Mouse (Mus musculus) CH12.LX (cell line): ENCODE results near the gene Fbxw4. TPM values are rescaled to one million over a fixed set of nuclear protein-coding genes. Genes with fewer than 3 reads are reported as not detected.

ENCODE experiments used
- DNase-seq: peaks from one replicate; pipeline ENCODE4 v3.0.0-alpha.2; 2013; ENCODE audit errors: extremely low read depth
- H3K27ac ChIP-seq: 2 replicates; pipeline ENCODE4 v1.5.1; 2012; ENCODE audit warnings: low read depth, mild to moderate bottlenecking, control low read depth, moderate library complexity; ENCODE audit not compliant: insufficient read depth
- H3K27me3 ChIP-seq: replicated peaks from 2 replicates; pipeline ENCODE3; 2012; ENCODE audit warnings: inconsistent platforms
- H3K36me3 ChIP-seq, 2 experiments: replicated peaks in 1 of 2; 2 replicates each; pipeline versions ENCODE3 to v1.6.1; 2012; ENCODE audit warnings: inconsistent platforms in 1 of 2, low read length in 1 of 2, mild to moderate bottlenecking in 1 of 2, mixed read lengths in 1 of 2, moderate library complexity in 1 of 2; ENCODE audit not compliant: control insufficient read depth in 1 of 2, insufficient read depth in 1 of 2
- H3K4me1 ChIP-seq, 2 experiments: 2 replicates each; pipeline ENCODE4 v1.6.1; 2012; ENCODE audit warnings: inconsistent platforms in 1 of 2, moderate library complexity in 1 of 2; ENCODE audit not compliant: insufficient read depth in 2 of 2, control insufficient read depth in 1 of 2
- H3K4me2 ChIP-seq: 2 replicates; pipeline ENCODE4 v1.6.1; 2012; ENCODE audit warnings: low read depth, mild to moderate bottlenecking, control low read depth; ENCODE audit not compliant: poor library complexity, insufficient read depth, severe bottlenecking
- H3K4me3 ChIP-seq, 3 experiments: fragments of 150-350 bp in 1 of 3; sonication (generic) in 1 of 3; replicated peaks in 1 of 3; 2 replicates each; pipeline versions ENCODE3 to v1.5.1; 2011 to 2012; ENCODE audit warnings: low read depth in 2 of 3, low read length in 2 of 3, mild to moderate bottlenecking in 2 of 3, moderate library complexity in 2 of 3, control low read depth in 1 of 3, improper control_type of control experiment in 1 of 3, inconsistent platforms in 1 of 3, mixed read lengths in 1 of 3; ENCODE audit not compliant: poor library complexity in 1 of 3
- H3K79me2 ChIP-seq: replicated peaks from 2 replicates; pipeline ENCODE4 v1.6.1; 2012; ENCODE audit warnings: mild to moderate bottlenecking, moderate library complexity; ENCODE audit not compliant: control insufficient read depth, poor library complexity, insufficient read depth, severe bottlenecking; ENCODE audit errors: extremely low read depth
- H3K9ac ChIP-seq: 2 replicates; pipeline ENCODE4 v1.6.1; 2012; ENCODE audit warnings: low read depth, mild to moderate bottlenecking, control low read depth, moderate library complexity; ENCODE audit not compliant: insufficient read depth
- H3K9me3 ChIP-seq: replicated peaks from 2 replicates; pipeline ENCODE3; 2012; ENCODE audit warnings: low read length, inconsistent platforms, mixed read lengths
- CHD1 ChIP-seq: IDR thresholded peaks from 2 replicates; pipeline ENCODE4 v1.6.1; 2012; ENCODE audit warnings: low read depth, low read length, improper control_type of control experiment, inconsistent platforms
- CTCF ChIP-seq, 2 experiments: IDR thresholded peaks in 1 of 2; conservative IDR thresholded peaks in 1 of 2; 2 replicates each; pipeline ENCODE4 v1.5.1; 2011 to 2012; ENCODE audit warnings: low read depth in 2 of 2, low read length in 2 of 2, improper control_type of control experiment in 1 of 2, inconsistent platforms in 1 of 2, mild to moderate bottlenecking in 1 of 2, moderate library complexity in 1 of 2
- E2F4 ChIP-seq: IDR thresholded peaks from 2 replicates; pipeline ENCODE4 v1.6.1; 2011; ENCODE audit warnings: low read depth, low read length, improper control_type of control experiment; ENCODE audit not compliant: insufficient replicate concordance
- ELF1 ChIP-seq: IDR thresholded peaks from 2 replicates; pipeline ENCODE4 v1.6.1; 2014; ENCODE audit warnings: low read depth, mild to moderate bottlenecking, inconsistent platforms, low read length, improper control_type of control experiment
- JUN ChIP-seq: IDR thresholded peaks from 2 replicates; pipeline ENCODE4 v1.6.1; 2011; ENCODE audit warnings: low read depth, mild to moderate bottlenecking, low read length, improper control_type of control experiment, moderate library complexity; ENCODE audit not compliant: insufficient read depth
- KAT2A ChIP-seq: IDR thresholded peaks from 2 replicates; pipeline ENCODE4 v1.6.1; 2012; ENCODE audit warnings: low read length, improper control_type of control experiment, inconsistent platforms; ENCODE audit not compliant: insufficient replicate concordance
- MAFK ChIP-seq: IDR thresholded peaks from 2 replicates; pipeline ENCODE4 v1.6.1; 2011; ENCODE audit warnings: low read length, improper control_type of control experiment; ENCODE audit not compliant: insufficient replicate concordance
- MAX ChIP-seq: IDR thresholded peaks from 2 replicates; pipeline ENCODE4 v1.6.1; 2011; ENCODE audit warnings: low read length, improper control_type of control experiment
- MAZ ChIP-seq: IDR thresholded peaks from 2 replicates; pipeline ENCODE4 v1.6.1; 2012; ENCODE audit warnings: low read depth, mild to moderate bottlenecking, inconsistent platforms, low read length, improper control_type of control experiment, moderate library complexity
- MXI1 ChIP-seq: IDR thresholded peaks from 2 replicates; pipeline ENCODE4 v1.6.1; 2011; ENCODE audit warnings: mild to moderate bottlenecking, low read depth, low read length, improper control_type of control experiment
- MYC ChIP-seq: IDR thresholded peaks from 2 replicates; pipeline ENCODE4 v1.6.1; 2011; ENCODE audit warnings: low read depth, mild to moderate bottlenecking, improper control_type of control experiment, low read length
- NRF1 ChIP-seq: IDR thresholded peaks from 2 replicates; pipeline ENCODE4 v1.6.1; 2014; ENCODE audit warnings: low read depth, mild to moderate bottlenecking, inconsistent platforms, low read length, improper control_type of control experiment, moderate library complexity
- POLR2AphosphoS2 ChIP-seq: IDR thresholded peaks from 2 replicates; pipeline ENCODE4 v1.6.1; 2011; ENCODE audit warnings: low read depth, low read length, improper control_type of control experiment
- RAD21 ChIP-seq: IDR thresholded peaks from 2 replicates; pipeline ENCODE4 v1.6.1; 2011; ENCODE audit warnings: low read depth, mild to moderate bottlenecking, low read length, improper control_type of control experiment, moderate library complexity
- RCOR1 ChIP-seq: conservative IDR thresholded peaks from 2 replicates; pipeline ENCODE4 v1.6.1; 2012; ENCODE audit warnings: low read depth, mild to moderate bottlenecking, inconsistent platforms, low read length, improper control_type of control experiment
- SIN3A ChIP-seq: IDR thresholded peaks from 2 replicates; pipeline ENCODE4 v1.6.1; 2012; ENCODE audit warnings: low read length, improper control_type of control experiment, inconsistent platforms
- SMC3 ChIP-seq: IDR thresholded peaks from 2 replicates; pipeline ENCODE4 v1.6.1; 2011; ENCODE audit warnings: low read depth, low read length, improper control_type of control experiment
- TCF12 ChIP-seq: IDR thresholded peaks from 2 replicates; pipeline ENCODE4 v1.6.1; 2014; ENCODE audit warnings: low read depth, mild to moderate bottlenecking, inconsistent platforms, low read length, improper control_type of control experiment
- dilution Hi-C: fragments of 300-500 bp; cut with MboI; formaldehyde crosslinking; loops from 2 replicates; pipeline ENCODE4 v1.14.3; 2020; ENCODE audit warnings: low sequenced_read_pairs; ENCODE audit not compliant: extremely low pct_unique_long_range_greater_than_20kb, extremely low pct_ligation_motif_present
- in situ Hi-C: fragments of 300-500 bp; cut with MboI; formaldehyde crosslinking; loops from 3 replicates; pipeline ENCODE4 v1.14.3; 2019; ENCODE audit warnings: low sequenced_read_pairs, low pct_ligation_motif_present, low pct_unique_long_range_greater_than_20kb, mixed read lengths
- polyA plus RNA-seq: library from polyadenylated mRNA; unstranded; fragments of >175 nt; gene quantifications from 2 replicates; pipeline ENCODE4 v1.2.1, GENCODE M21; 2012; ENCODE audit warnings: low read depth; ENCODE audit not compliant: insufficient read length
- total RNA-seq, 2 experiments: library from RNA; depleted of rRNA; stranded (reverse); fragments of 300-350 nt in 1 of 2; fragments of >200 nt in 1 of 2; gene quantifications; 2 replicates each; pipeline ENCODE4 v1.2.3; 2012 to 2014

Gene Fbxw4
- total and polyA plus RNA-seq, 3 experiments: 4.5 to 8.6 (median 7.5) TPM

DNA sequence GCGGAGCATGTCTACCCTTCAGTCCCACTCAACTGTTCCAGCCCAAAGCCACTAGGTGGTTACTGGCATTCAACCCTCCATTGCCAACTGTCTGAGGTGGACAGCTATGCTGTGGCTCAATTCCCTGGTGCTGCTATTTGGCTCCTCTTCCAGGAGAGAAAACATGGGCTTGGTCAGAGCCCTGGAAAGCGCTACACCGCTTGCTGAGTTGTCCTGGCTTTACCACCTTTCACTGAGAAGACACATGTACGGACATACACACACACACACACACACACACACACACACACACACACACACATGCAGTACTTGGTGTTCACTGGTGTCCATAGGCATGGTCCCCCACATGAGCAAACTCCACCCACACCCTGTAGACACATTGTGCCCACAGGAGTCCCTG, 53.4 kb downstream of the Fbxw4 start:
- no peaks in the 10 kb centered on the region for H3K27me3 ChIP-seq
- no peak overlapping the region for H3K4me3 ChIP-seq
- peaks cover 0 to 12% of the 10 kb centered on the region in 2 experiments for H3K36me3 ChIP-seq
- H3K79me2 ChIP-seq: no peaks in the 10 kb centered on the region
- TF ChIP-seq CTCF (conservative IDR thresholded peaks at IDR 0.05 in 1 of 2, IDR thresholded peaks at IDR 0.05 in 1 of 2; ENCODE audit: low read depth in 2 of 2, low read length in 2 of 2) (no peak), TCF12 (no peak), JUN (no peak), MAX (no peak), MYC (no peak), KAT2A (no peak), ELF1 (no peak)
- H3K4me1 ChIP-seq: no peaks in the 10 kb centered on the region
- in situ Hi-C loops (no loop called here), dilution Hi-C loops (no loop called here)
- H3K9me3 ChIP-seq: no peaks in the 10 kb centered on the region
- H3K27ac ChIP-seq: no peak overlapping the region
- no peak overlapping the region for H3K9ac ChIP-seq
- no peak for DNase-seq
- no peak overlapping the region for H3K4me2 ChIP-seq

DNA sequence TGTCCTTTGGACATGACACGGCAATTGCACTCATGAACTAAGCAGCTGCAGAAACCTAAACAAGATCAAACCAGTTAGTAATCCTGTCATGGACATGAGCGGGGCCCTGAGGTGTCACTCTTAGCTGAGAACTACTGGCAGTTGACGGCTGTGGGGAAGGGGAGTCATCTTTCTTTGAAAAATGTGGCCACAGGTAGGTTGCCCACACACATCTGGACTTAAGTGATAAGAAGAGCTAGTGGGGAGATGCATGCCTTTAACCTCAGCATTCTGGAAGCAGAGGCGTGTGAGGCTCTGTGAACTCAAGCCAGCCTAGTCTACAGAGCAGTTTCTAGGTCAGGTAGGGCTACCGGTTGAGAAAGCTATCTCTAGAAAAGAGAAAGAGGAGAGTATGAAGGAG, 57.5 kb downstream of the Fbxw4 start:
- DNase-seq: no peak
- no peak overlapping the region for H3K4me2 ChIP-seq
- no peaks in the 10 kb centered on the region for H3K27me3 ChIP-seq
- dilution Hi-C loops: no loop called here
- peaks cover 0 to 11% of the 10 kb centered on the region in 2 experiments for H3K36me3 ChIP-seq
- H3K9me3 ChIP-seq: no peaks in the 10 kb centered on the region
- no peak overlapping the region for H3K27ac ChIP-seq
- H3K4me1 ChIP-seq: no peaks in the 10 kb centered on the region
- no peak overlapping the region for H3K9ac ChIP-seq
- no peak overlapping the region for H3K4me3 ChIP-seq
- in situ Hi-C loops: no loop called here
- H3K79me2 ChIP-seq: no peaks in the 10 kb centered on the region
- TF ChIP-seq ELF1 (no peak), KAT2A (no peak), E2F4 (no peak), TCF12 (no peak)

DNA sequence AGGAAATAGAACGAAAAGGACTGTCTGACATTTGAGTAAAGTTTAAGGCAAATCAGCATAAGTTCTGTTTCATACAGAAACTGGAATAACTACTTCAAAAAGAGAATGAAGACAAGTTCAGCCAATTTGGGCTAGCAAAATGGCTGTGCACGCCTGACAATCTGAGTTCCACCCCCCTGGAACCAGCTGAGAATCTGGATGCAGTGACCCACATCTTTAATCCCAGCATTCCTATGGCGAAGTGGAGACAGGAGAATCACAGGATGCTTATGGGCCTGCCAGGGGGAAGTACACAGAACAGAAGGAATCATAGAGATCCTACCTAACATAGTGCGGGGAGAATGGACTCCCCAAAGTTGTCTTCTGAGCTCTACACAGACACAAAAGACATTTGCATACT, 63.0 kb downstream of the Fbxw4 start:
- Histone ChIP-seq H3K4me3 (no peak overlapping the region), H3K4me1 (no peaks in the 10 kb centered on the region; a peak in 1 of 4 replicates), H3K27me3 (no peaks in the 10 kb centered on the region), H3K27ac (no peak overlapping the region), H3K9ac (no peak overlapping the region), H3K36me3 (peaks cover 0 to 8% of the 10 kb centered on the region in 2 experiments), H3K4me2 (no peak overlapping the region)
- in situ Hi-C loops (no loop called here), dilution Hi-C loops (no loop called here)
- TF ChIP-seq CHD1 (no peak), E2F4 (no peak), ELF1 (no peak), MAZ (no peak), SIN3A (no peak), RCOR1 (no peak), SMC3 (no peak), CTCF (conservative IDR thresholded peaks at IDR 0.05 in 1 of 2, IDR thresholded peaks at IDR 0.05 in 1 of 2; ENCODE audit: low read depth in 2 of 2, low read length in 2 of 2) (no peak), RAD21 (no peak), MAFK (no peak), MXI1 (no peak), JUN (no peak), POLR2AphosphoS2 (no peak), NRF1 (no peak)
- TF ChIP-seq, all 38 proteins: peak for 0
- Histone ChIP-seq H3K9me3 (no peaks in the 10 kb centered on the region), H3K79me2 (no peaks in the 10 kb centered on the region)
- no peak for DNase-seq
